Mouse (Mus musculus): ENCODE results near the gene Retn.

GRCm38 (mm10) chr8:3676131-3676992, 20.8 kb downstream of the Retn start, which contains the start of gene Trappc5:
- TF ChIP-seq CTCF (IDR thresholded peaks at IDR 0.05; ENCODE audit: insufficient read depth, low read depth, low read length): peak; percentile 96
- peak; percentile 75; the same call in 1 of the 2 replicates for TF ChIP-seq POLR2A (IDR thresholded peaks at IDR 0.05; ENCODE audit: insufficient read depth, low read depth, low read length)
